Mouse (Mus musculus) embryo, embryonic 10.5 days (tissue): ENCODE results near the gene Hpcal1.

Source experiments
- DNase-seq: peaks from one replicate; pipeline ENCODE4 v3.0.0-alpha.2; 2015; ENCODE audit warnings: low spot score

The Hpcal1 gene

DNA sequence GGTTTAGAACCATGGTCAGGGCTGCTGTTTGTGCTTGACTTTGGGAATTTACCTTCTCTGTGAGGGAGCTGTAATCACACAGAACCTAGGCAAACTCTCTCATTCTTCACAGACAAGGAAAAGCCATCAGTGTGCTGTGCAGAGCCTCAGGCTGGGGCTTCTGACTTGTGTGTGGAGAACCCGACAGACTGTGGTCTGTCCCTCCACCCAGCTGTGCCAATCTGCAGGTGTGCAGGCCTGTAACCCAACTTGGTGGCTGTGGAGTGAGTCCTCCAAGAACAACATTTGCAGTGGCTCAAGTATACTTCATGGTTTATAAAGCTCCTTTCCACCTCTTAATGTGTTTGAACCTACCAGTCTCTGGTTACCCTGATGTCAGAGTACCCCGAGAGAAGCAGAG is 4.5 kb upstream of the Hpcal1 start:
- no peak for DNase-seq

DNA sequence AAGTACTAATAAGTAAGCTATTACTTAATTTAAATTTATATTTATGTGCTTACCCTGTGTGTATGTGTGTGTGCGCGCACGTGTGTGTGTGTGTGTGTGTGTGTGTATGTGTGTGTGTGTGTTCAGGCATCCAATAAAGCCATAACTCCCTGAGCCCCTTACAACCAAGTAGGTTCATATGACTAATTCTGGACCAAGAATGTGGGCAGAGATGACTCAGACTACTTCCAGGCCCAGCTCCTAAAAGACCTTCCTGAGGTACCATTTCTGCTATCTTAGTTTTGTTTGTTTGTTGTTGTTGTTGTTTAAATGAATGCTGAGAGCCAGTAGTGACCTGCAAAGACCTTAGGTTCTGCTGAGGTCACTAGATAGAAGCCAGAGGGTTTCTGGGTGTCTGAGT is 1.7 kb upstream of the Hpcal1 start:
- DNase-seq = no peak

GRCm38 (mm10) chr12:17689931-17690563 is 609 bp upstream of the Hpcal1 start:
- DNase-seq = no peak

- DNase-seq = peak; percentile 53
Measured at GRCm38 (mm10) chr12:17691320-17691876, 742 bp downstream of the Hpcal1 start.

DNA sequence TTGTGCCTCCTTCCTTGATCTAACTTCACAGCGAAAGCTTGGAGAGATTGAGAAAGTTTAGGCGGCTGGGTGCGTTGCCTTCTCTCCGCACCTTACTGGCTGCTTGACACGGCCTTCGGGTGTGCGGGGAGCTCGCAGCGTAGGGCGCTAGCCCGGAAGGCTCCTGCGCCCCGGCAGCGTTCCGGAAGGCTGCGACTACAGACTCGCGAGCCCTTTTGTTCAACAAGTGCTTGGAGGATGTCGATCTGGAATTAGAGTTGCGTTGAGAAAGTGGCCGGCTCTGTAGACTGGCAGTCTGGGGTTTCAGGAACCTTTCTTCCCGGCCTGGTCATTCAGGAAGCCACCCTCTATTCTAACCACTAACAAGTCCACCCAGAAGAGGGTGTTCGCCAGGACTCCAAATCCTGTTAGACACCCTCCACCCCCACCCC is 1.2 kb downstream of the Hpcal1 start:
- peak; percentile 50 for DNase-seq

DNA sequence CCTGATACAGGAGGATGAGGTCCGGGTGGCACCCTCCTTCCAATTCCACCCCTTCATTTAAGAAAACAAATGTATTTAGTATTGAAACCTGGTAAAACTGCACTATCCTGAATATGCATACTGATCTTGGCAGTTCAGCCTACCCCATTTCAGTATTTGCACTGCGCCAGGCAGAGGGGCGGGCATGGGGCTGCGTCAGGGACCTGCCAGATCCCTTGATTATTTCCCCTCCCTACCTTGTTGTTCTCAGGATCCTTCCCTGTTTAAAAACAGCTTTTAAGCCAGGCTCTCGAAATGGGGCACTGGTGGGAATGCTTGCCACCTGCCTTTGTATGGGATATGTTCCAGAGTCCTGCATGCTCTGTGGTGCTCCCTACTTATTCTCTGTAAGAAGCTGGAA is 1.7 kb downstream of the Hpcal1 start:
- DNase-seq = no peak

GRCm38 (mm10) chr12:17692953-17693352 is 2.3 kb downstream of the Hpcal1 start:
- DNase-seq = no peak

GRCm38 (mm10) chr12:17694589-17695115 is 4.0 kb downstream of the Hpcal1 start:
- DNase-seq = no peak

DNA sequence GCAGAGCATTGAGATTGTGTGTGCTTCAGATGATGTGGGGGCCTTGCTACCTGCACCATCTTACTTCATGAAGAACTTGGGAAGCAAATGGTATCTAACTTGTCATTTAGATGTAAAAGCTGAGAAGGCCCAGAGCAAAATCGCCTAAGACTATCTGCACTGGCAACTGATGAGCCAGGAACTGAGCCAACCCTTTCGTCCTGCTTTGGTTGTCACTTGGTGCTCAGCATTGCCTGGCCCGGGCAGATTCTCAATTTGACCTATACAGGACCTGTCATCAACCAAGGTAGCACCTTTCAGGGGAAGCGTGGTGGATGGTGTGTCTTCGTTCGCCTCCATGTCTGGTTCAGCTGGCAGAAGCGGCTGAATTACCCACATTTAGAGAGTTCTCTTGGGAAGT is 5.7 kb downstream of the Hpcal1 start:
- DNase-seq = no peak

GRCm38 (mm10) chr12:17698934-17699333 is 8.3 kb downstream of the Hpcal1 start:
- DNase-seq = no peak

GRCm38 (mm10) chr12:17699480-17699879 is 8.8 kb downstream of the Hpcal1 start:
- peak; percentile 43 for DNase-seq

DNA sequence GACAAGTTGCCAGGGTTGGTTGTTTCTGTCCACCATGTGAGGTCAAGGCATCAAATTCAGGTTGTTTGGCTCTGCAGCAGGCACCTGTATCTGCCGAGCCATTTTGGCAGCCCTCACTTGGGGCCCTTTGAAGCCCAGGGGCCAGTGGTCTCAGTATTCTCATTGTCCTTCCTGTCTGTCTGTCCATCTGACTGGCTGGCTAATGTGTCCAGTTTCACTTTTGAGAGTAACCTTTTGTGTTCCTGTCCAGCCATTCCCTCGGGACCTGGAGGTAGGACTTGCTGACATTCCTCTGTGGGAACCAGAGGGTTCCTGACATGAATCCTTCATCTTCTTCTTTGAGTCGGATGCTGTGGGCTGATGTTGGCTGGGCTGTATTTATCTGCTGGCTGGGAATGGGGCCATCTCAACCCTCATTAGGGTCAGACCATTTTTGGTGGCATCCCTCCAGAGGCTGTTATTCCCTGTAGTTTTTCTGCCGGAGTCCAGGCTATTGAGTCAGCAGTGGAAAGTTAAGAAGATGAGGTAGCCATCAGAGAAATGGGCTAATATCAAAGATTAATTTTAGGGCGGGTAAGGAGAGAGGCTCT is 10.6 kb downstream of the Hpcal1 start:
- no peak for DNase-seq

GRCm38 (mm10) chr12:17701795-17702194 is 11.1 kb downstream of the Hpcal1 start:
- no peak for DNase-seq

GRCm38 (mm10) chr12:17702257-17702943 is 11.7 kb downstream of the Hpcal1 start:
- DNase-seq = no peak

- DNase-seq = no peak
Measured at GRCm38 (mm10) chr12:17702944-17703335, 12.3 kb downstream of the Hpcal1 start.

DNA sequence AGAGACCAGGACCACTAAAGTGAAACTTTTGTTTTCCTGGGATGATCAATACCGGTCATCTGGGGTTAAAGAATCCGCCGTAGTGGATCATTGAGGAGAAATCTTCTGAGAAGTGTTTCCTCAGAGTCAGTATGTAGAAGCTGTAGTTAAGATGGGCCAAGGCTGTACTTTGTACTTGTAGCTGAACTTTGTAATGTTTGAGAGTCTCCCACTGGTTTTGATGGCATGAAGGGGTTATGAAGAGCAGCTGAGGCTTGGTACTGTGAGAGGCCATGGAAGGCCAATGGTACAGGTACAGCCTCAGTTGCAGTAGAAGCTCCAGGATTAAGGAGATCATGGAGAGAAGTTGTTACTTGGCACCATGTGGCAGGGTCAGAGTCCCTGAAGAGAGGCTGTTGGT is 13.2 kb downstream of the Hpcal1 start:
- no peak for DNase-seq

DNA sequence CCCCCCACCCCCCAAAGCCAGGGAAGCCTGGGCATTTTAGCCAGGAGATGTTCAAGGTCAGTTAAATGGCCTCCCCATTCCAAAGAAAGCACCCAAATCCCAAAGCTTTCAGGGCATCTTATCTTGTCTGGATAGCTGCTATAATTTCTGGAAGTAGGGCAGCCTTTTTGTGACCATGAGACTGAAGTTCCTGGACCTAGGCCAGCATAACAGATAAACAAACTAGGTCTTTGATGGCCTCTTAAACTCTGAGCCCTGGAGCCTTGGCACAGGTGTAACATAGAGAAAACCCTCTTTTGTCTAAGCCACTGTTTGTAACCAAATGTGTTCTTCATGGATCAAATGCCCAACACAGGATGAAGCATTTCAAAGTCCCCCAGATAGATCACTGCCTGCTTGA is 16.8 kb downstream of the Hpcal1 start:
- no peak for DNase-seq

DNA sequence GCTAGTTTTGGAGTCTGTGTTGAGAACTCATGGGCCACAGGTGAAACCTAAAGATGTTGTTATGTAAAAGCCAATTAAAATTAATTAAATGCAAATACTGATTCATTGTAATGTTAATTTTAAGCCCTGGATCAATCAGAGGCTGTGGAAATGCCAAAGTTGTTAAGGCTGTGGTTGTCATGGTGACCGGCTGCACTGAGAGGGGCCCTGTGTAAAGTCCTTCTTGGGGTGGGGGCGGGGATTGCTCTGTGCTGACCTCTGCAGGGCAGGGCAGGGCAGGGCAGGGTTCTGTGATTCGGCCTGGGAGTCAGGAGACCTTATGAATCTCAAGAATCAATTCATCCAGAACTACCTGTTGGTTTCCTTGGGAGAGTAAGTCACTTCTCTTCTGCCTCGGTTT is 18.8 kb downstream of the Hpcal1 start:
- peak; percentile 78 for DNase-seq

- peak; percentile 48 for DNase-seq
Measured at GRCm38 (mm10) chr12:17709926-17710746, 19.5 kb downstream of the Hpcal1 start.

GRCm38 (mm10) chr12:17710747-17711092 is 20.1 kb downstream of the Hpcal1 start:
- peak; percentile 39 for DNase-seq

DNA sequence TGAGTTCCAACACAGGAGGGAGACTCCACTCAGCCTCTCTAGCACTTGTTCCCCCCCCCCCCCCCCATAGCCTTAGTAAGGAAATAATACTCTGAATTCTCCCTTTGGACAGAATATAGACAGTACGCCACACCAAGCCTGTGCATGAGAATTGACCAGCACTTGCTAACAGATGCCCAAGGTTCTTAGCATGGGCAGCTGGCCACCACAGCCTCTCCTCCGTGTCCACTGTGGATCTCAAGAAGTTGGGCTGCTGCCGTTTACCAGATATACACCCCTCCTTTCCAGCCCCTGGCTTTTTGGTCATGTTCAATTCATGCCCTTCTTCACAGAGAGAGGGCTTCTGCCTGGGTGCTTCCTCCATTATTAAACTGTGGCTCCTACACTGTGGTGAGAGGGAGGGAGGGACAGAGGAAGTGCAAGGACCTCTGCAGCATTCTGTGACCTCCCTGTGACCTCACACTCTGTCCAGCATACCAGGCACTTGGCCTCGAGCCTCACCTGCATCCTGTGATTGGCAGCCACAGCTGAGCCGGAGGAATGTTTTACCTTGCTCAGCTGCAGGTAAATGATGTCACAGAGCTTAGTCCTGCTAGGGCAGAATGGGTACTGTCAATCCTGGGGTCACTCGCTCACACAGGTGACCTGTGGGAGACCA is 21.2 kb downstream of the Hpcal1 start:
- DNase-seq = no peak

DNA sequence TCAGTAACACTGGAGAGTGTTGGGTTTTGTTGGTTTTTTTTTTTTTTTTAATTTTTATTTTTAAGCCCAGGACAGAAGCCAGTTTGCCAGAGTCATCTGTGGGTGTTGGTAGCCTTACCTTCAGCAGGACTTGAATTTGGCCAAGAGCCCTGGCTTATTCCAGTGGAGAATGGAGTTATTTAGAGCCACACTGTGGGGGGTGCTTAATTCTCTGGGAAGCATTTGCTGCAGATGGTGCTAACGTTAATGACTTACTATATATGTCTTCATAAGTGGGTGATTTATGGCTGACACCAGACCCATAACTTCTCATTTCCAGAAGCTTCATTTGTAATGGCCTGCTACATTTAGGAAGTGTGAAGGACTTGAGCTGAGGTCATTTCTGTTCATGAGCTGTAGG is 21.9 kb downstream of the Hpcal1 start:
- DNase-seq = no peak
